Mouse (Mus musculus) adrenal gland, postnatal 36 days (tissue): ENCODE measurements at regions not wholly inside any gene's neighbourhood (a gene's known extent, or its start where the extent isn't known, plus 50 kb on each side); places are given as distances from the start of the nearest gene placed in this dataset.

Experiments
- DNase-seq, 2 experiments: peaks; one replicate each; pipeline ENCODE4 v3.0.0; 2021; ENCODE audit warnings: mixed read lengths in 1 of 2

- DNase-seq, result no peak
These were observed 657.0 kb downstream of the Slc22a22 start for GRCm38 (mm10) chr15:56820256-56820976.

GRCm38 (mm10) chr15:56818158-56818690 is 659.2 kb downstream of the Slc22a22 start:
- DNase-seq, result no peak

- no peak for DNase-seq
These were observed 659.9 kb downstream of the Slc22a22 start for GRCm38 (mm10) chr15:56817204-56818157.

GRCm38 (mm10) chr15:56813876-56814275 is 663.5 kb downstream of the Slc22a22 start:
- DNase-seq, result no peak

- no peak for DNase-seq
These were observed 667.3 kb downstream of the Slc22a22 start for GRCm38 (mm10) chr15:56810151-56810550.

- DNase-seq, result peak in 1 of 2 experiments; percentile 4
These were observed 669.8 kb downstream of the Slc22a22 start for GRCm38 (mm10) chr15:56807611-56808010.

GRCm38 (mm10) chr15:56801933-56802332 is 675.5 kb downstream of the Slc22a22 start:
- DNase-seq, result no peak

- no peak for DNase-seq
These were observed 702.0 kb downstream of the Slc22a22 start for GRCm38 (mm10) chr15:56775431-56775830.

GRCm38 (mm10) chr15:56774648-56775393 is 702.6 kb downstream of the Slc22a22 start:
- DNase-seq, result no peak

GRCm38 (mm10) chr15:56766356-56766755 is 711.1 kb downstream of the Slc22a22 start:
- no peak for DNase-seq

- DNase-seq, result peak; percentile 1 to 12
These were observed 712.4 kb downstream of the Slc22a22 start for GRCm38 (mm10) chr15:56764957-56765482.

- DNase-seq, result no peak
These were observed 713.4 kb downstream of the Slc22a22 start for GRCm38 (mm10) chr15:56764019-56764418.

GRCm38 (mm10) chr15:56746698-56747097 is 730.7 kb downstream of the Slc22a22 start:
- DNase-seq, result no peak

- DNase-seq, result no peak
These were observed 732.5 kb downstream of the Slc22a22 start for GRCm38 (mm10) chr15:56744915-56745314.
